Mouse (Mus musculus): ENCODE measurements around the gene Ikbke. TPM values are rescaled to one million over a fixed set of nuclear protein-coding genes. Genes with fewer than 3 reads are reported as not detected.
"Not testable (repeated sequence)": the region's sequence is repeated elsewhere in the genome, so short reads cannot be mapped to it uniquely, and the experiment has no call there.

The Ikbke gene
- polyA plus RNA-seq, 1 experiment: 1.9 TPM

DNA sequence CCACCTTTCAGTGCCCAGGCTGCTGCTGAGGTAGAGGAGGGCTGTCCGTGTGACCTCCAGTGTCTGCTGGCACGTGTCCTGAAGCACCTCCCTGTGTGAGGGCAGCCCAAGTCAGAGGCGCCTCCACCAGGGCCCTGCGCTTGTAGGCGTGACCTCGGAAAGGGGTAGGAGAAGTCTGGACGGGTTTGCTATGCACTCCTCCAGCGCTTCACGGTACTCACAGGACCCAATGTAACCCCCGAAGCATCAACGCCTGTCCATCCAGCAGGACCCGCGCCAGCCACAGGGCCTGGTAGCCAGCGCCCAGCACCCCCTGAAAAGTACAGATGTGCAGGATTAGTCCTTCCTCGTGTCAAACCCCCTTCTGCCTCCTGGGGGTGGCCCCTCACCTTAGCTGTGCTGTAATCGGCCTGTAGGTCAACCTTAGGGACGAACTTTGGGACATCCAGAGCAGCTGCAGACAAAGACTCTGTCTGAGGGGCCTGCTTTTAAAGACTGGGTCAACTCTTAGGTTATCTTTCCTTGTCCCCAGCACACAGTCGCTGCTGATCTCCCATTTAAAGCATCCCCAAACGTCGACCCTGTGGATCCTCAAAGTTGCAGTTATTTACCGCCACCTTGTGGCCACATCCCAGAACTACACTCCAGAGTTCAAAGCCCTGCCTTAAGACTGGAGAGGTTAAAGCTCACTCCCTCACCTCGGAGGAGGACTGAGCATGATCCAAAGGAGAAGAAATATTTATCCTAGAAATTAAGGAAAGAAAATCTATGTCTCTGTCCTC is 9.4 kb downstream of the Ikbke start:
- Histone ChIP-seq H3K4me1 (ENCODE audit: control insufficient read depth, insufficient read depth, low read length) (no peaks in the 10 kb centered on the region), H3K27ac (ENCODE audit: insufficient read depth, low read length) (no peak overlapping the region), H3K4me3 (ENCODE audit: insufficient read depth, low read length) (no peak overlapping the region)
- TF ChIP-seq CTCF (IDR thresholded peaks at IDR 0.05; ENCODE audit: extremely low read depth, insufficient read depth, low read length) (peak; percentile 89), POLR2A (IDR thresholded peaks at IDR 0.05; ENCODE audit: extremely low read depth, insufficient read depth, low read length) (no peak)

DNA sequence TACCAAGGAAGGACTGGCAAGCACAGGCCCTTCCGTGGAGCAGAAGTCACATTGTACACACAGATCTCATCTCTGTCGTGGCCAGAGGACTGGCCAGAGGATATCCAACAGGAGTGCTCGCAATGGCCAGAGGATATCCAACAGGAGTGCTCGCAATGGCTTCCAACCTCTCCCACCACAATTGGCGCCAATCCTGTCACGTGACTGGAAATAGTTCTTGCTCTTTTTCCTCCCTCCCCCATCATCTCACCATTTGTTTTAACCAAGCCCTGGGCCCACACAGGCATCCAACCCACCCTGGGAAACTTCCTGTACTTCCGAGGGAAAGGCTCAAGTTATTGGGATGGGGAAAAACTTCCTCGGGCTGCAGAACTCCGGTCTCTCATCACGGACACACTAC is 10.6 kb downstream of the Ikbke start:
- H3K4me1 ChIP-seq (ENCODE audit: control insufficient read depth, insufficient read depth, low read length): no peaks in the 10 kb centered on the region
- H3K4me3 ChIP-seq (ENCODE audit: insufficient read depth, low read length): no peak overlapping the region
- TF ChIP-seq CTCF (IDR thresholded peaks at IDR 0.05; ENCODE audit: extremely low read depth, insufficient read depth, low read length) (no peak), POLR2A (IDR thresholded peaks at IDR 0.05; ENCODE audit: extremely low read depth, insufficient read depth, low read length) (no peak)
- no peak overlapping the region for H3K27ac ChIP-seq (ENCODE audit: insufficient read depth, low read length)

DNA sequence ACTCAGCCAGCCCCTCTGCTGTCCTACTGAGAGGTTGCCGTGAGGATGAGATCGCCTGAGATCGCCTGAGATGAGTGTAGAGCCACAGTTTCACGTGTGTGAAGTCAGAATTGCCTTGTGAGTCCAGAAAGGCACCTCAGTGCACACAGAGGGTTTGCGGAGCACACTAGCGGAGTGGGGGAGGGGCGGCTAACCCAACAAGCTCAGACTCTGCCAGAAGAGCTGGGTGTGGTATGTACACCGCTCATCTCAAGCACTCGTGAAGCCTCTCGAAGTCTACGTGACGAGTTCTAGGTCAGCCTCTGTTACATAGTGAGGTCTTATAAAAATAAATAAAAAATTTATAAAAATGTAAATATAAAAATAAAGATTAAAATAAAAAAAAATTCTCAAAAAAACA is 15.5 kb downstream of the Ikbke start:
- TF ChIP-seq CTCF (IDR thresholded peaks at IDR 0.05; ENCODE audit: extremely low read depth, insufficient read depth, low read length): no peak
- no peak for TF ChIP-seq POLR2A (IDR thresholded peaks at IDR 0.05; ENCODE audit: extremely low read depth, insufficient read depth, low read length)

DNA sequence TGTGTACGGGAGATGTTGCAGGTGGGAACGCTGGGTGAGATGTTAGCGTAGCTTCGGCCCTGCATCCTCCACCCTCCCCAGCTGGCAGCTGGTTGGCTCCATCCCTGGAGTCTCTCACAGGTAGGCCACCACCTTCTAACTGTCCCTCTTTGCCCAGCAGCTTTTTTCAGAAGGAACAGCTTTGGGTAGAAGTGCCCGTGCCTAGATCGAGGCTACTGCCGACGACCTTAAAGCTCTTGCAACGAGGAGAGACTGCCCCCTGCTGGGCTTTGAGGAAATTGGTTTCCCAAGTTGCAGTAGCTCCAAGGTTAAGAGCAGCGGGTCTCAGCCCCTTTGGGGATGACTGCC is 19.1 kb downstream of the Ikbke start:
- Histone ChIP-seq H3K4me1 (ENCODE audit: control insufficient read depth, insufficient read depth, low read length) (no peaks in the 10 kb centered on the region; the same call in 1 of the 2 replicates), H3K4me3 (ENCODE audit: insufficient read depth, low read length) (no peak overlapping the region), H3K27ac (ENCODE audit: insufficient read depth, low read length) (no peak overlapping the region)
- peak; percentile 80 for TF ChIP-seq CTCF (IDR thresholded peaks at IDR 0.05; ENCODE audit: extremely low read depth, insufficient read depth, low read length)
- TF ChIP-seq POLR2A (IDR thresholded peaks at IDR 0.05; ENCODE audit: extremely low read depth, insufficient read depth, low read length): no peak

More for the DNA sequence above, 15.5 kb downstream of the Ikbke start:
- Histone ChIP-seq H3K4me3 (ENCODE audit: insufficient read depth, low read length) (no peak overlapping the region), H3K27ac (ENCODE audit: insufficient read depth, low read length) (no peak overlapping the region), H3K4me1 (ENCODE audit: control insufficient read depth, insufficient read depth, low read length) (no peaks in the 10 kb centered on the region; the same call in 1 of the 2 replicates)

DNA sequence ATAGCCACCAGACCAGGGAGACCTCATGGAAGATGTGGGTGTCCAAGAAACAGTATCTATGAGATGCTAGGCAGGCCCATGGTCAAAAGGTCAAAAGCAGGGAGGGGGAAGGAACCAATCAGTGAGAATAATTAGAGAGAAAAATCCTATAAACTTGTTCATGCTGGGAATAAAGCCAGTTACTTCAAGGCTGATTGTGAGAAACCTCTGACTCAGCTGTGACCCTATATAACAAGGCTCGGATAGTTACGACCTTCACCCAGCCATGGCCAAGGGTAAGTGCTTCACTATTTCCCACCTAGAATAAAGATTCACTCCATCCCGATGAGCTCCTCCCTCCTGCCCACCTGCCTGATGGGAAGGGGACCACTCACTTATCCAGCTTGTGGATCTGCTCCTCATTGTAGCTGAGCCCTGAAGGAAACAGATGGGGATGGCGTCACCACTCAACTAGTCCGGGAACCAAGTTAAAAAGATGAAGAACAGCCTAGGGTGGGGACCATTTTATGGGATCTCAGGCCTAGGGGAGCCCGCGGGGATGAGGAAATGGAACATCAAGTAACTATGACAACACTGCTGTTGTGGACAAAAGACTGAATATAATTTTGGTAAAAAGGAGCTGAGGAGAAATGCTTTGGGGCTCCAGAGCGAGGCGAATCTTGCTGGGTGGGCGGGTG is 19.6 kb downstream of the Ikbke start:
- TF ChIP-seq POLR2A (IDR thresholded peaks at IDR 0.05; ENCODE audit: extremely low read depth, insufficient read depth, low read length) (no peak), CTCF (IDR thresholded peaks at IDR 0.05; ENCODE audit: extremely low read depth, insufficient read depth, low read length) (no peak)

DNA sequence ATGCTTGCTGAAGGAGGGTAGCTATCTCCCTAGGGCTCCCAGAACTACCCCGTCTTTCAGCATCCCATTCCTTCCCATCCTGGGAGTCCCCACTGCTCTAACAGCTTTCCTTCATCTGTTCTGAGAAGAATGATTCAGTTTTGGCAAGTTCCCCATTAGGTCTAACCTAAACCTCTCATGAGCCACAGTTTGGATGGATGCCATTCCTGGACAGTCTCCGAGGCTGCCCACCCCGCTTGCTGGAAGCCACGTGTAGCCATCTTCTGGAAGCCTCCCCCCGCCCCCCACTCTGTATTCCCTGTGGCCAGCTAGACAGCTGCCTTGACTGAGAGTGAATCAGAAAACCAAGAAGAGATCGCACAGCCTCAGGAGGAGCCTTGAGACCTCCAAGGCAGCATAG is 22.1 kb downstream of the Ikbke start:
- Histone ChIP-seq H3K4me3 (ENCODE audit: insufficient read depth, low read length) (no peak overlapping the region), H3K4me1 (ENCODE audit: control insufficient read depth, insufficient read depth, low read length) (no peaks in the 10 kb centered on the region; the same call in 1 of the 2 replicates), H3K27ac (ENCODE audit: insufficient read depth, low read length) (no peak overlapping the region)
- no peak for TF ChIP-seq CTCF (IDR thresholded peaks at IDR 0.05; ENCODE audit: extremely low read depth, insufficient read depth, low read length)
- TF ChIP-seq POLR2A (IDR thresholded peaks at IDR 0.05; ENCODE audit: extremely low read depth, insufficient read depth, low read length): no peak

More for the DNA sequence above, 19.6 kb downstream of the Ikbke start:
- Histone ChIP-seq H3K4me1 (ENCODE audit: control insufficient read depth, insufficient read depth, low read length) (no peaks in the 10 kb centered on the region; the same call in 1 of the 2 replicates), H3K4me3 (ENCODE audit: insufficient read depth, low read length) (no peak overlapping the region), H3K27ac (ENCODE audit: insufficient read depth, low read length) (no peak overlapping the region)

DNA sequence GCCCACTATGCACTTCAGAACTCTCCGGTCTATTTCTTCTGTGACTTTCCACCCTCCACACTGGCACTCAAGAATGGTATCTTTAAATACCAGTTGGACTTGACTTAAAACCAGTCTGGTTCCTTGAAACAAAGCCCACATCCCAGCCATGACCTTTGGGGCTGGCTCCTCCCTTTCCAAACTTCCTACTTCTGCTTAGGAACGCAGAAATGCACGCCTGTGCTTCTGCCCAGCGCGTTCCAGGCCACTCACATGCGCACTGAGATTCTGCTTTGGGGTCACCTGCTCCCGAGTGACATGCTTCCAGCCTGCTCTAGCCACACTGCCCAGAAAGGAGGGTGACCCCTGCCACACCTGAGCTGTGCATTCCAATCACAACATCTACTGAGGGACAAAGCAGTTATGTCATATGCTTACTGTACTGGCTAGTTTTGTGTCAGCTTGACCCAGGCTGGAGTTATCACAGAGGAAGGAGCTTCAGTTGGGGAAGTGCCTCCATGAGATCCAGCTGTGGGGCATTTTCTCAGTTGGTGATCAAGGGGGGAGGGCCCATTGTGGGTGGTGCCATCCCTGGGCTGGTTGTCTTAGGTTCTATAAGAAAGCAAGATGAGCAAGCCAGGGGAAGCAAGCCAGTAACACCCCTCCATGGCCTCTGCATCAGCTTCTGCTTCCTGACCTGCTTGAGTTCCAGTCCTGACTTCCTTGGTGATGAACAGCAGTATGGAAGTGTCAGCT is 26.7 kb downstream of the Ikbke start:
- H3K4me1 ChIP-seq (ENCODE audit: control insufficient read depth, insufficient read depth, low read length); H3K27ac ChIP-seq (ENCODE audit: insufficient read depth, low read length); H3K4me3 ChIP-seq (ENCODE audit: insufficient read depth, low read length): not testable (repeated sequence)

DNA sequence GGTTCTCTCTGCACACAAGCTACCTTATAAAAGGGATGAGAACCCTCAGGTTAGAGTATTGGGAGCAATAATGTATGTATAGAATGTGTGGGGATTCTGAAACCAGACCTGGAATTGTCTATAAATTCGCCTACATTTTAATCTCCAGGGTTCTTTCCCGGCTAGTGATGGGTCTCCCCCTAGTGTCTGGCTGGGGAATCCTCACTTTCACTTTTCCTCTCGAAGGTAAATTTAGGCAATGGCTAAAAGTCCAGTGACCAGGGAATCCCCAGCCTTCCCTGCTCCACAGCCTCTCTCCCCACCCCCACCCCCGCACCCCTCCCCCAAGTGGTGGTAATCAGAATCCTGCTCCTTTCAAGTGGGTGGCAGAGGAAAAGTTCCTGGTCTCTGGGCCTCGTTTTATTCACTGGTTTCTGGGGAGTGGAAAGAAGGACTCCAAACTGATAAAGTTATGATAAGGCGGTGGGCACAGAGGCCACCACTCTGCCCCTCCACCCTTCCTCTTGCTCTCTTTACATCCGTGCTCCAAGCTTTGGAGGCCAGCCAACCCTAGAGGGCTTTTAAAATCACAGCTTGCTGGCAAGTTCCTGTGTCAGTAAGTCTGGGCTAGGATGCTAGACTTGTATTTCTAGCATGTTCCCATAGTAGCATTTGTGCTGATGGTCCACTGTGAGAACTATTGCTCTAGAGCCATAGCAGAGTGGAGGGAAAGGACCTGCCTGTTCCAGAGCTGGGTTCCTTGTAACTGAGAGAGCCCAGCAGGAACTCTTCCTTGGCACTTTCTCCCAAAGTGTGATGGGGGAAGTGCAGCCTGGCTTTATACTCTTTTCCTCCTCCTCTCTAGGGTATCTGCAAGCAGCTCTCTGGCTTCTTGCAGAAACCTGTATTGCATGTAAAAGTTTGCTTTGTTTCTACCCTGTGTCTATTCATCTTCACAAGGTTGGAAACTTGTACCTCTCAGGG is 32.7 kb downstream of the Ikbke start:
- H3K4me3 ChIP-seq (ENCODE audit: insufficient read depth, low read length): no peak overlapping the region
- no peak overlapping the region for H3K27ac ChIP-seq (ENCODE audit: insufficient read depth, low read length)

DNA sequence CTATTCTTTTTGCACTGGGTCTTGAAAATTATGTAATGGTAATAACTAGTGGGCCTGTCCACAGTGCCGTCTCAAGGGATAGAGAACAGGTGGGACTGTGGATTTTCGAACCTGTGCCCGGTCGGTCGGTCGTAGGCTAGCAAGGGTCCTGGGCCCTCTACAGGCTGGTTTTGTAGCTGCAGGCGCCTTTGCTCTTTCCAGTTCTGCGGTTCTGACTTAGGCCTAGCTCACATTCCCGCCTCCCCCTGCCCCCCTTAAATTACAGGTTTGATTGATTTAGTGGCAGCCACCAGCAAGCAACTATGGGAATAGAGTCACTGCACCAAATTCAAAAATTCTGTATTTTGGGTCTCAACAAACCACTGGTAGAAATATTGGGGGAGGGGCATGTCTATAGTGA is 33.5 kb downstream of the Ikbke start:
- no peak for TF ChIP-seq POLR2A (IDR thresholded peaks at IDR 0.05; ENCODE audit: extremely low read depth, insufficient read depth, low read length)
- TF ChIP-seq CTCF (IDR thresholded peaks at IDR 0.05; ENCODE audit: extremely low read depth, insufficient read depth, low read length): peak; percentile 37; the same call in 1 of the 2 replicates
- Histone ChIP-seq H3K27ac (ENCODE audit: insufficient read depth, low read length) (no peak overlapping the region), H3K4me1 (ENCODE audit: control insufficient read depth, insufficient read depth, low read length) (peaks cover 1% of the 10 kb centered on the region; the same call in 1 of the 2 replicates), H3K4me3 (ENCODE audit: insufficient read depth, low read length) (peak overlapping the region; percentile 34)

More for the DNA sequence above, 32.7 kb downstream of the Ikbke start:
- TF ChIP-seq POLR2A (IDR thresholded peaks at IDR 0.05; ENCODE audit: extremely low read depth, insufficient read depth, low read length): no peak
- TF ChIP-seq CTCF (IDR thresholded peaks at IDR 0.05; ENCODE audit: extremely low read depth, insufficient read depth, low read length): peak; percentile 68
- peaks cover 1% of the 10 kb centered on the region; the same call in 1 of the 2 replicates for H3K4me1 ChIP-seq (ENCODE audit: control insufficient read depth, insufficient read depth, low read length)
